Mouse (Mus musculus): Measurements from ENCODE around the gene Slc43a3. TPM values are rescaled to one million over a fixed set of nuclear protein-coding genes. Genes with fewer than 3 reads are reported as not detected.

Slc43a3 gene
- 11.6 TPM for polyA plus RNA-seq (2017; shearing (Covaris generic))

GRCm38 (mm10) chr2:84936474-84937429 is at the start of gene Slc43a3:
Gene Slc43a3, plus strand, starts transcription at chr2:84936579.

GRCm38 (mm10) chr2:84980188-84980587 is 43.8 kb downstream of the Slc43a3 start, which contains the start of gene Prg2:
Gene Prg2, plus strand, starts transcription at chr2:84980461.

GRCm38 (mm10) chr2:84987930-84988329 is 51.6 kb downstream of the Slc43a3 start, which contains the start of gene Prg3:
Gene Prg3, plus strand, starts transcription at chr2:84988215.

Other genes starting within 250 kb of the Slc43a3 start
- 29.0 TPM for gene Zdhhc5, start 221.4 kb upstream of the Slc43a3 start, polyA plus RNA-seq (2017; shearing (Covaris generic))
- 68.6 TPM for gene Clp1, start 209.2 kb upstream of the Slc43a3 start, polyA plus RNA-seq (2017; shearing (Covaris generic))
- 3.9 TPM for gene Ypel4, start 202.5 kb upstream of the Slc43a3 start, polyA plus RNA-seq (2017; shearing (Covaris generic))
- gene Gm19426, start 192.9 kb upstream of the Slc43a3 start, polyA plus RNA-seq (2017; shearing (Covaris generic)), result not detected
- gene Serping1, start 161.1 kb upstream of the Slc43a3 start, polyA plus RNA-seq (2017; shearing (Covaris generic)), result not detected
- 74.0 TPM for gene Ube2l6, start 137.8 kb upstream of the Slc43a3 start, polyA plus RNA-seq (2017; shearing (Covaris generic))
- not detected for gene Smtnl1, start 113.9 kb upstream of the Slc43a3 start, polyA plus RNA-seq (2017; shearing (Covaris generic))
- 33.3 TPM for gene Timm10, start 109.6 kb upstream of the Slc43a3 start, polyA plus RNA-seq (2017; shearing (Covaris generic))
- 7.9 TPM for gene Slc43a1, start 97.7 kb upstream of the Slc43a3 start, polyA plus RNA-seq (2017; shearing (Covaris generic))
- not detected for gene Rtn4rl2, start 49.9 kb upstream of the Slc43a3 start, polyA plus RNA-seq (2017; shearing (Covaris generic))
- gene Prg2, start 43.9 kb downstream of the Slc43a3 start, polyA plus RNA-seq (2017; shearing (Covaris generic)), result not detected
- gene Prg3, start 51.6 kb downstream of the Slc43a3 start, polyA plus RNA-seq (2017; shearing (Covaris generic)), result 0.73 TPM
- 249 TPM for gene Ssrp1, start 100.7 kb downstream of the Slc43a3 start, polyA plus RNA-seq (2017; shearing (Covaris generic))
- gene P2rx3, start 100.9 kb downstream of the Slc43a3 start, polyA plus RNA-seq (2017; shearing (Covaris generic)), result 0.26 TPM
- gene Tnks1bp1, start 111.4 kb downstream of the Slc43a3 start, polyA plus RNA-seq (2017; shearing (Covaris generic)), result 16.6 TPM
- not detected for gene Aplnr, start 199.6 kb downstream of the Slc43a3 start, polyA plus RNA-seq (2017; shearing (Covaris generic))

Data from inflammation-experienced regulatory T-cells, adult 16 weeks (primary cell).